Mouse (Mus musculus) heart, postnatal 14 days (tissue): ENCODE measurements around the gene Ranbp3. TPM values are rescaled to one million over a fixed set of nuclear protein-coding genes. Genes with fewer than 3 reads are reported as not detected.

Experiments used
- DNase-seq, 2 experiments: peaks; one replicate each; pipeline ENCODE4 v3.0.0; 2021 to 2022
- intact Hi-C: fragments of 180-260 bp; cut with DNase I; formaldehyde crosslinking; loops from one replicate; pipeline ENCODE4 v1.15.1; 2025
- total RNA-seq, 2 experiments: library from RNA; stranded (reverse); gene quantifications; 2 replicates each; pipeline ENCODE4 v1.2.3; 2021

The Ranbp3 gene
- total RNA-seq, 2 experiments from 2014 or later: 41.8 to 44.7 TPM

DNA sequence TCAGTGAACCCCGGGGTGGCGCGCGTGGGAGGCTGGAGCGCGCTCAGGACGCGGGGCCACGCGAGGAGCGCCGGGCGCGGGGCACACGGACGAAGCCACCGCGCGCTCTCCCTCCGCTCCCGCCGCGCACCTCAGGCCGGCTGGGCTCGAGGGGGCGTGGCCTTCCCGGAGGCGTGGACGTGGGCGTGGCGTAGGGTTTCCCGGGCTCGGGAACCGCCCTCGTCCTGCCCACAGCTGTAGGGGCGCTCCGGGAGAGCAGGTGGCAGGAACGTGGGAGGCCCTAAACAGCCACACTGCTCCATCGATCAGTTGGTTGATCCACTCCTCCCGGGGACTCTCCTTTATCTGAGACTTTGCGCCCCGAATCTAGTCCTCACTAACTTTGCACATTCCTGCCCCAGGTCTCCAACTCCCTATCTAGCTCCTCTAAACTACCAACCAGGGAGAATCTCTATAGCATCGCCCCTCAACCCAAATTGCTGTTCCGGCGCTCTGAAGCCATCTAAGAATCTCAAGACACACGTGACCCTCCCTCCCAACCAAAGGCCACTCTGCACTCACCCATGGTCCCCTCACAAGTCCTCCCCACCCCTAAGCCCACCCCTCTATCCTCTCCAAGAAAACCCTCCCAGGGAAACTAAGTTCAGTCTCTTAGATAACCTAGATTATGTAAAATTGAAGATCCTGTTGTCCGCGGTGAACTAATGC, 84.5 kb downstream of the Ranbp3 start, which contains the start of gene Nrtn:
Nrtn (minus strand) TSS at position 115 of the 708 bp plus-strand sequence.
- intact Hi-C loops: loop anchor here (2.0 to 5.0 kb wide), 2 partner anchors 39 to 70 kb away; partner anchors contain the start of gene Vmac
- peak; percentile 85 to 91 for DNase-seq

DNA sequence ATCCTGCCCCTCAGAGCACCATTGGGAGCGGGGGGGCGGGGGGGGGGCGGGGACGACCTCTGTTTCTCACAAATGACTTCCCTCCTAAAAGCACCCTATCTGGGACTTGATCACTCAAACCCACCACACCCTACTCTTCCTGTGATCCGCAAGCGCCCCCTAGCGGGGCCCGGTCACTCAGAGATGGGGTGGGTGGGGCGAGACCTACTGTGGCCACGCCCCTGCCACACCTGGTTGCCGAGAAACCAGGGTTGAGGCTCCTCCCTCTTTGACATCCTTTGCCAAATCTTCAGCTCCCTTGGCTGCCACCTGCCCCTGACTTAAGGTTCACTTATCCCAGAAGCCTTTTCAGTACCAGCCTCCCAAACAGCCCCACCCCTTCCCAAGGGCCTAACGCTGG, 85.0 kb downstream of the Ranbp3 start:
- peak; percentile 54 to 77 for DNase-seq
- intact Hi-C loops: loop anchor here (5.0 kb wide), 1 partner anchor 71 kb away; no protein-coding TSS in a partner anchor

DNA sequence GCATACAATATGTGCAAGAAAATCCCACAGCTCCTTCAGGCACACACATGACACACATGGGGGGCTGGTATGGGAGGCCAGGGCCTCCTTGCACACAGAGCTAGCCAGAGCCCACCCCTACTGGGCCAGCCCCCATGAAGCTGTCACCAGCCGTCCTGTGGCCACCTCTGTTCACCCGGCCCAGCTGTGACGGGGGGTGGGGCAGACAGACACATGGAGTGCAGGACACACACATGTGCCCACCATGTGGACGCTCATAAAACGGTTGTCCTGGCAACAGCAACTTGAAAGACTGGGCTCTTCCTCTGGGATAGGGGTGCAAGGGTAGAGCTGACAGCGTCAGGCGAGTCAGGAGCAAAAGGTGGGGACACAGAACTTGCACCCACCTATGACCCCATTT, 86.2 kb downstream of the Ranbp3 start:
- intact Hi-C loops: loop anchor here (5.0 kb wide), 1 partner anchor 72 kb away; no protein-coding TSS in a partner anchor
- no peak for DNase-seq

DNA sequence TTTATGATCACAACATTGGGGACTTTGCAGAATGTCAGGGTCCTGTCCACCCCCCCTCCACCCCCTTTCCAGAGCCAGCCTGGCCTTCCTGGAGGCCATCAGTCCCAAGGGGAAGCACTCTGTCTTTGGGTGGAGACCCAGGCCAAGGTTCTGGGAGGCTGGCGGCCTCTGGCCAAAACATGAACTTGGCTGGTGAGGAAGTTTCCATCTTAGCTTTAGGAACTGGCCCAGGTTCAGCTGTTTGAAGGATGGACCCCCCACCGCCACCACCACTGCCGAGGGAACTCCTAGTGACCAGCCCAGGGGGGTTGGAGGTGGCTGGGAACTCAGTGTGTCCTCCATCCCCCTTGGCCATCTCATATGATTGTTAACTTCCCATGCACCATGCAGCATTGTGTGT, 88.0 kb downstream of the Ranbp3 start:
- DNase-seq: no peak
- intact Hi-C loops: no loop called here

Other genes with a start within 250 kb of the Ranbp3 start
- gene Ptprs, start 196.8 kb upstream of the Ranbp3 start, total RNA-seq: 10 to 100 TPM; 60.3 to 64.8 TPM
- not detected for gene Znrf4, start 160.9 kb upstream of the Ranbp3 start, total RNA-seq
- gene Gm20219, start 118.9 kb upstream of the Ranbp3 start, total RNA-seq: under 1 TPM; 0.43 to 0.51 TPM
- 10 to 100 TPM; 62.2 to 65.6 TPM for gene Safb2, start 88.7 kb upstream of the Ranbp3 start, total RNA-seq
- 10 to 100 TPM; 78.1 to 88.8 TPM for gene Safb, start 88.5 kb upstream of the Ranbp3 start, total RNA-seq
- 100 to 1,000 TPM; 347 to 349 TPM for gene 2410015M20Rik, start 63.5 kb upstream of the Ranbp3 start, total RNA-seq
- gene Rpl36, start 59.9 kb upstream of the Ranbp3 start, total RNA-seq: 100 to 1,000 TPM; 717 to 746 TPM
- gene Lonp1, start 46.4 kb upstream of the Ranbp3 start, total RNA-seq: 100 to 1,000 TPM in 1 of 2 experiments, 10 to 100 TPM in 1; 97.3 to 104 TPM
- gene Catsperd, start 45.2 kb upstream of the Ranbp3 start, total RNA-seq: not detected
- 100 to 1,000 TPM; 796 to 811 TPM for gene Ndufa11, start 44.5 kb downstream of the Ranbp3 start, total RNA-seq
- gene Vmac, start 44.7 kb downstream of the Ranbp3 start, total RNA-seq: 1 to 10 TPM; 5.3 to 7.6 TPM
- 10 to 100 TPM; 19.7 to 20.0 TPM for gene Nrtn, start 84.2 kb downstream of the Ranbp3 start, total RNA-seq
- 10 to 100 TPM; 19.6 to 21.6 TPM for gene Dus3l, start 91.5 kb downstream of the Ranbp3 start, total RNA-seq
- gene Prr22, start 97.0 kb downstream of the Ranbp3 start, total RNA-seq: under 1 TPM; 0.48 to 0.49 TPM
- gene Rfx2, start 157.7 kb downstream of the Ranbp3 start, total RNA-seq: 1 to 10 TPM; 4.3 to 6.0 TPM
- gene Acsbg2, start 201.2 kb downstream of the Ranbp3 start, total RNA-seq: not detected
- not detected for gene 1700061G19Rik, start 202.2 kb downstream of the Ranbp3 start, total RNA-seq